Mouse (Mus musculus) MN1 (cell line): ENCODE results near the gene Irf9.

Source experiments
- DNase-seq: peaks from one replicate; pipeline ENCODE4 v3.0.0-alpha.2; 2016; ENCODE audit warnings: low spot score

The Irf9 gene

DNA sequence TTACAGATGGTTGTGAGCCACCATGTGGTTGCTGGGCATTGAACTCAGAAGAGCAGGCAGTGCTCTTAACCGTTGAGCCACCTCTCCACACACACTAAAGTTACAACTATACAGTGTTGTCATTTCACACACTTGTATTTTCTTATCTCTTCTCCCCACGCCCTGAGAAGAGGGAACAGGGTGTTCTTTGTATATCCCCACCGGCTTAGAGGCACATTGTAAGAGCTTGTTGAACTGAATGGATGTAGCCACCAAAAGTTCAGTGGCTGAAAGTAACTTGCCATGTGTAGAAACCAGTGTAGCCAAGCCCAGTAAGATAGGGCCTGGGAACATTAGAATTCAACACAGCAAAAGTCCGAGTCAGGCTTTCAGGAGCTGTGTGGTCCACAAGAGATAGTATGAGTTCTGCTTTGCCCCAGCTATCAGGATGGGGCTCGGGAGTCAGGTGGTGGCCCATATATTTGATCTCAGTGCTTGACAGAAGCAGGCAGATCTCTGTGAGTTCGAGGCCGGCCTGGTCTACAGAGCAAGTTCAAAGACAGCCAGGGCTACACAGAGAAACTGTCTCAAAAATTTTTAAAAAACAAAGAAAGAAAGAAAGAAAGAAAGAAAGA, 11.3 kb downstream of the Irf9 start:
- DNase-seq: no peak

DNA sequence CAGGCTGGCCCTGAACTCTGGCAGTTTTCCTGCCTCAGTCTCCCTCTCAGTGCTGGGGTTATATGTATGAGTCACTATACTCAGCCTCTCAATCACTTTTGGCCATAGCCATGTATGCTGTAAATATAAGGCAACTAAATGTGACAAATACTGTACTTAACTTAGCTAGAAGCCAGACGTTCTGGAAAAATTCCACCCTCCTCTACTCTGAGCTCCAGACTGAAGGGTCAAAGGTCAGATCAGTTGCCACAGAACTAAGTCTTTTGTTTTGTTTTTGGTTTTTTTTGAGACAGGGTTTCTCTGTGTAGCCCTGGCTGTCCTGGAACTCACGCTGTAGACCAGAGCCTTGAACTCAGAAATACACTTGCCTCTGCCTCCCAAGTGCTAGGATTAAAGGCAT, 12.5 kb downstream of the Irf9 start:
- DNase-seq: no peak

DNA sequence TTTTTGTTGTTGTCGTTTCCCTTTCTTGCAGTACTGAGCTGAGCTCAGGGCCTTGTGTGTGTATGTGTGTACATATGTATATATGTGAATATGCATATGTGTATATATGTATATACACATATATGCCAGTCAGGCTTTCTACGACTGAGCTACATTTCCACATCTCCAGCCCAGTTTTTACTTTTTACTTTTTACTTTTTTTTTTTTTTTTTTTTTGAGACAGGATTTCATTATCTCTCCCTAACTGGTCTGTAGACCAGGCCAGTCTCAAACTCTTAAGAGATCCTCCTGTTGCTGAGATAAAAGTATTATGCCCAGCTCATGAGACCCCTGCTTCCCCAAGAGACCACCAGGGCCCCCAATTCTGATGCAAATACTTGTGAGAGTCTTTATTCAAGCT, 13.5 kb downstream of the Irf9 start:
- no peak for DNase-seq

GRCm38 (mm10) chr14:55617822-55618221, 14.5 kb downstream of the Irf9 start, which contains the start of gene Rec8:
TSS of gene Rec8 (plus strand) at chr14:55618037.
- peak; percentile 96 for DNase-seq

- no peak for DNase-seq
Measured at GRCm38 (mm10) chr14:55618486-55619195, 15.3 kb downstream of the Irf9 start.

DNA sequence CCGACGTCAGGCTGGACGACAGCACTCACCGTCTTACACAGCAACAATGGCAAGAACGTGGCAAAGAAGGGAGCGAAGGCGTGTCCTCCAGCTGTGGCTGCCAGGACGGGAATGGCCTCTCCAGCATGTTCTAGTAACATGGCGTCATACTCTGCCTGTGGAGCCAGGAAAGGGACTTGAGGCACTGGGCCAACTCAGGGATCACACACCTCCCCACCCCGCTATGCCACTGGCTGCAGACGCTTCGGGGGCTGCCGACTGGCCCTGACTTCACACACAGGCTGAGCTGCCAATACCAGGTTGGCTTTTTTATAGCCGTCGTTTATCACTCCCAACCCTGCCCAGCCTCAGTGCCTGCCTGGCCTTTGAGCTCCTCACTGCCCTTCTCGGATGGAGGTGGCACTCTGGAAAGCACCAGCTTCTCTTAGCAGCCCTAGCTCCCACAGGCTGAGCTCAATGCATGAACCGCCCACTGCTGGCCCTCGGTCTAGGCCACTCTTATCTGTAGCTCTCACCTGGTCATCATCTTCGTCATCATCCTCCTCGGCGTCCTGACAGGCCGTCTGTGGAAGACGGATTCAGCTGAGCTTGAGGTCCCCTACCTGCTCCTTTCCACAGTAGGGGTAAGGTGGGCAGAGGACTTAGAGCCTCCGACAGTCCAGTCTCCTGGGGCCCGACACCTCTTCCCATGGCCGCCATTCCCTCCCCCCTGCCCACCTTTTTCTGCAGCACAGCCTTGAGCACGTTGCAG, 24.9 kb downstream of the Irf9 start:
- no peak for DNase-seq

- peak; percentile 60 for DNase-seq
Measured at GRCm38 (mm10) chr14:55629312-55629711, 25.9 kb downstream of the Irf9 start.

DNA sequence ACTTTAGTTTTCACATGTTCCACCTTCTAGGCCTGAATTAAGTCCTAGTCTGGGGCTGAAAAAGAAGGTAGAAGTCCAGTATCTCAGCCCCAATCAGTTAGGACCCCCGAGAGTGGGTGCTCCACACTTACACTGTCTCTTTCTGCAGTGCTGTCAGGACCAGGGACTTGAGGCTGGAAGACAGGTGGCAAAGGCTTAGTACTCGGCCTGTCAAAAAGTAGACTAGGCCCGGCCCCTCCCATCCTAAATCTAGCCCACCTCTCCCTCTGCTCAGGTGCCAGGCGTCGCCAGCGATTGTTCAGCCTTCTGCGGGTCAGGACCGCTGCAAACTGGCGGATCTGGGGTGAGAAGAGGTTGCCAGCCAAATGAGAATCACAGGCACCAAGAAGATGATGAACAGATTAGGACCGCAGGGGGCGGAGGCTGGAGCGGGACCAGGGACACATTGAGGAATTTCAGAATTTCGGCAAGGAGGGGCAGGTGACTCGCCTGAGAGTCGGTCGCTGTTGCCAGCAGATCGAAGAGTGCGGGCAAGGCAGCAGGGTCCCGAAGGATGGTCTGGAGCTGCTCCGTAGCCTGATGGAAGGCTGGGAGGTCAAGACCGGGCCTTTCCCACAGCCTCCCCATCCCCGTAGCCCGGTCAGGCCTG, 31.6 kb downstream of the Irf9 start:
- DNase-seq: peak; percentile 54

GRCm38 (mm10) chr14:55635523-55636007, 32.2 kb downstream of the Irf9 start, which contains the start of gene Ipo4:
TSS of gene Ipo4 (minus strand) at chr14:55635957.
- DNase-seq: peak; percentile 89

- DNase-seq: no peak
Measured at GRCm38 (mm10) chr14:55637795-55638194, 34.4 kb downstream of the Irf9 start, which contains the start of gene Gm49378. TSS of gene Gm49378 (minus strand) at chr14:55637895.

DNA sequence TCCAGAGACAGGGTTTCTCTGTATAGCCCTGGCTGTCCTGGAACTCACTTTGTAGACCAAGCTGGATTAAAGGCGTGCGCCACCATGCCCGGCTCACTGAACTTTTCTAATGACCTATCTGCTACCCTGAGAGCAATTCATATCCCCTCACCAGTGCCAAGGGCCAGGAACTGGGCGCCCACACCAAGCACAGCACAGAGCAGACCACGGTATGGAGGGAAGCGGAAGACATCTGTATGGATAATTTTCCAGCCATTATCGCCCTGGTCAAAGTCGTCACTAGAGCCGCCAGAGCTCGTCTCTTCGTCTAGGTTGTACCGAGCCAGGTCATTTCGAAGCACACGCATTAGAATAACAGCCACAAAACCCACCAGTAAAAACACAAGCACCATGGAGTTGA, 37.4 kb downstream of the Irf9 start:
- DNase-seq: no peak

- DNase-seq: no peak
Measured at GRCm38 (mm10) chr14:55641291-55641690, 37.9 kb downstream of the Irf9 start.

GRCm38 (mm10) chr14:55642679-55643059, 39.3 kb downstream of the Irf9 start:
- DNase-seq: no peak

DNA sequence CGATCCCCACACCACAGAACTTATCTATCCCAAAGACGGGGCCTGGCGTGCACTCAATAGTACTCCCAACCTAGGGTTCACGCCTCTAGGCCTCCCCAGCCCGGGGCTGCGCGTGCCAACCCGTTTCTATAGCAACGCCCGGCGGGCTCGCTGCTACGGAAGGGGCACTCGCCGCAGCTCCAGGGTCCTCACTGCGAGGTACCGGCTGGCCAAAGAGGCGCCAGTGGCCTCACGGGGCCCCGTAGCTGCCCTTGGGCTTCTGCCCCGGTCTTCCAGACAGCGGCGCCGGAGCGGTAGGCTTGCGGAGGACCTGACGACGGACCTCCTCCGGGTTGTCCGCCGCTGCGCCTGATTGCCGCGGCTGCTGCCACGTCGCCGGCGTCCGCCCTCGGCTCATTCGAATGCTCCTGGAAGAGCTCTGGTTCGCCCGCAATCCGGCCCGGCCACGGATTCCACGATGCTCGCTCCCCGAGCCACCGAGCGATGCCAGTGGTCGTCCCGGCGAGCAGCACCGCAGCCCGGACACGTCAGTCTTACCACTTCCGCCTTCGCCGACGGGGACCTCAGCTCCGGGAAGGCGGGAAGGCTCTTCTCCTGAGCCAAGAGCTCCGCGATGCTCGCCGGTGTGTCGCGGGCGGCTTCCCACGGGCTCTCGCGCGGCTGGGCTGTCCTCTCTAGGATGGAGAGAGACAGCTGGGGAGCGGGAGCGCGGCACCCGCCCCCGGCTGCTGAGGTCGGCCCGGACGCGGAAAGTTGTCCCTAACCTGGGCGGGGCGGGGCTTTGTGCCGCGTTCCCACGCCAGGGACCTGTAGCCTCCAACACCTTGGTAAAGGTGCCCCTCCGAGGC, 39.9 kb downstream of the Irf9 start, which contains the start of gene Tm9sf1:
Gene Tm9sf1, minus strand, starts transcription at position 747 of the 848 bp plus-strand sequence.
- peak; percentile 76 for DNase-seq

GRCm38 (mm10) chr14:55644261-55644888, 41.0 kb downstream of the Irf9 start:
- DNase-seq: no peak

DNA sequence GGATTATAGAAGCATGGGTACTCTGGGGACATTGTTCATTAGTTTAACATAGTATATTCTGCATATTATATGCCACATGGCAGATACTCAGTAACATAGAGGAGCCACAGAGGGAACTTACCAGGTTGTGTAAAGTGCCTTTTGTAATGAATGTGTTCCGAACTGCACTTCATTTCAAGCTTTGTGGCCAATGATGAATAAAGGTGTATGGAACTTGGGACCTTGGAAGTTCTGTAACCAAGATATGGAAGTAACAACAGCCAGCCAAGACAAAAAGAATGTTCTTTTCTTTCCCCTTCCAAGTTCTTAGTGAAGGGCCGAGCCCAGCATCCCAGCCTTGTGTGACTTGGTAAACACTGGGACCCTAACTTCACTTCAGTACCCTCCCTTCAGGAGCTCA, 46.5 kb downstream of the Irf9 start, which contains the start of gene Tssk4:
Gene Tssk4, plus strand, starts transcription at position 301 of the 400 bp plus-strand sequence.
- DNase-seq: no peak

DNA sequence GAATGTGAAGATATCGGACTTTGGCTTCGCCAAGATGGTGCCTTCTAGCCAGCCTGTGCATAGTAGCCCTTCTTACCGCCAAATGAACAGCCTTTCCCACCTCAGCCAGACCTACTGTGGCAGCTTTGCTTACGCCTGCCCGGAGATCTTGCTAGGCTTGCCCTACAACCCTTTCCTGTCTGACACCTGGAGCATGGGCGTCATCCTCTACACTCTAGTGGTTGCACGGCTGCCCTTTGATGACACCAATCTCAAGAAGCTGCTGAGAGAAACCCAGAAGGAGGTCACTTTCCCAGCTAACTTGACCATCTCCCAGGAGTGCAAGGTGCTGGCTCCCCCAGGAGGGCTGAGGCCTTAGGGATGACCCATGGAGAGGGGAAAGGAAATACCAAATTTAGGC, 48.2 kb downstream of the Irf9 start:
- DNase-seq: no peak

DNA sequence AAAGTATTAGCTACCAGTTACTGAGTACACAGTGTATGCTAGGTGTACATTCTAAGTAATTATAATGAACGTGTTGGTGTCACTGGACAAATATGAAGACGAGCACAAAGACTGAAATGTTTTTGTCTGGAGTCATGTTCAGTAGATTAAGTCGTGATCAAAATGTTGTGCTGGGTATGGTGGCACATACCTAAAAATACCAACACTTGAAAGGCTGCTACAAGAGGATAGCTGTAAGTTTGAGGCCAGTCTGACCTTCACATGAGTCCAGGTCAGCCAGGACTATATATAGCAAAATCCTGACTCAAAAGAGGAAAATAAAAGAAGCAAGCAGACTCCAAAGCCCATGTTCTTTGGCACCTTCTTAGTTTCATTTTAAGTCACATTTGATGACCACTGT, 53.6 kb downstream of the Irf9 start:
- DNase-seq: no peak

GRCm38 (mm10) chr14:55658011-55658410, 54.6 kb downstream of the Irf9 start:
- no peak for DNase-seq
